ENCODE assay signal across 28 mouse cellular contexts in genomic region chr16:34931306-34931705, GRCm38 (mm10).
DNase-seq lines count a peak whose midpoint lies in the region; ATAC-seq and TF ChIP-seq lines count a peak whose summit lies in the region.
"Had no signal": no experiment of that assay in that cellular context is flagged by ENCODE, and none has a peak within 500 bp of the region (broad histone marks: within the 10 kb centered on the region; RNA-seq: fewer than 3 reads in every experiment).

No protein-coding gene starts in this region.

- H3K4me3 ChIP-seq in heart, postnatal 0 days (ENCODE audit: low read depth, low read length), result no peak overlapping the region
- no peak overlapping the region for H3K4me3 ChIP-seq in bone marrow macrophage, adult 2 months (ENCODE audit: insufficient read depth, low read length)
- no peak overlapping the region for H3K4me3 ChIP-seq in limb, embryonic 10.5 days
- no peak overlapping the region for H3K4me3 ChIP-seq in forebrain, embryonic 12.5 days (replicated peaks)
- H3K4me3 ChIP-seq: embryonic facial prominence, embryonic 13.5 days; erythroblast, embryonic 14.5 days; heart, embryonic 13.5 days; hindbrain, embryonic 13.5 days; liver, embryonic 15.5 days; lung, embryonic 15.5 days; midbrain, embryonic 13.5 days had no signal

- H3K9ac ChIP-seq in heart, postnatal 0 days (replicated peaks; ENCODE audit: low read depth, low read length), result no peak overlapping the region
- H3K9ac ChIP-seq in forebrain, embryonic 12.5 days, result no peak overlapping the region
- H3K9ac ChIP-seq: embryonic facial prominence, embryonic 13.5 days; forebrain, postnatal 0 days; hindbrain, embryonic 13.5 days; liver, embryonic 15.5 days; lung, embryonic 15.5 days; midbrain, embryonic 13.5 days had no signal

- peak; percentile 63 for DNase-seq in heart, postnatal 0 days (ENCODE audit: low spot score)
- no peak for DNase-seq in heart, postnatal 4 days
- DNase-seq in 416B (ENCODE audit: low read depth), result peak; percentile 28
- DNase-seq in limb, embryonic 10.5 days (ENCODE audit: low spot score), result no peak
- DNase-seq in layer of hippocampus, postnatal 25 days (ENCODE audit: extremely low spot score in 1 of 2, low spot score in 1 of 2), result no peak
- DNase-seq: adrenal gland, adult 8-10 months; cerebellum, adult 11 months; cerebellum, adult 9-11 months; embryo, embryonic 11 days; forebrain, postnatal 0 days; gastrocnemius, postnatal 10 days; heart, postnatal 36 days; kidney, adult 8-10 months; kidney, postnatal 10 days; lung, postnatal 36 days; right cerebral cortex, postnatal 25 days; thymus, adult 2 months; thymus, postnatal 36 days had no signal

- no peak for TF ChIP-seq CTCF in heart, postnatal 0 days (IDR thresholded peaks at IDR 0.05; ENCODE audit: low read depth)
- no peak for TF ChIP-seq CTCF in bone marrow macrophage, adult 2 months (IDR thresholded peaks at IDR 0.05; ENCODE audit: low read depth, low read length)

- no peaks in the 10 kb centered on the region for H3K36me3 ChIP-seq in heart, postnatal 0 days (replicated peaks; ENCODE audit: control insufficient read depth, insufficient read depth, low read length)
- no peaks in the 10 kb centered on the region for H3K36me3 ChIP-seq in limb, embryonic 10.5 days
- no peaks in the 10 kb centered on the region for H3K36me3 ChIP-seq in forebrain, embryonic 12.5 days (replicated peaks)
- H3K36me3 ChIP-seq: embryonic facial prominence, embryonic 13.5 days; heart, embryonic 13.5 days; hindbrain, embryonic 13.5 days; liver, embryonic 15.5 days; midbrain, embryonic 13.5 days had no signal

- peaks cover 37% of the 10 kb centered on the region for H3K4me1 ChIP-seq in heart, postnatal 0 days (ENCODE audit: control insufficient read depth, insufficient read depth)
- H3K4me1 ChIP-seq in bone marrow macrophage, adult 2 months (ENCODE audit: control insufficient read depth, insufficient read depth, low read length), result peaks cover 20% of the 10 kb centered on the region
- peaks cover 65% of the 10 kb centered on the region for H3K4me1 ChIP-seq in limb, embryonic 10.5 days
- peaks cover 17% of the 10 kb centered on the region for H3K4me1 ChIP-seq in forebrain, embryonic 12.5 days

- H3K9me3 ChIP-seq in heart, postnatal 0 days (replicated peaks; ENCODE audit: control insufficient read depth, low read length), result no peaks in the 10 kb centered on the region
- no peaks in the 10 kb centered on the region for H3K9me3 ChIP-seq in limb, embryonic 10.5 days (replicated peaks)
- no peaks in the 10 kb centered on the region for H3K9me3 ChIP-seq in forebrain, embryonic 12.5 days
- H3K9me3 ChIP-seq: embryonic facial prominence, embryonic 13.5 days; hindbrain, embryonic 13.5 days; liver, embryonic 15.5 days; lung, embryonic 15.5 days; midbrain, embryonic 13.5 days had no signal

- ATAC-seq in heart, postnatal 0 days (ENCODE audit: insufficient read depth, low read depth), result no peak
- ATAC-seq in forebrain, embryonic 12.5 days (ENCODE audit: low FRiP score), result no peak
- ATAC-seq: activated CD4-positive, CD25-positive, alpha-beta regulatory T cell, adult 4 months; forebrain, postnatal 0 days; midbrain, embryonic 13.5 days had no signal

- TF ChIP-seq EP300 in heart, postnatal 0 days (IDR thresholded peaks at IDR 0.05; ENCODE audit: low read depth), result no peak

- 41% methylated on average over 2 of the region's 2 CpGs for WGBS in heart, postnatal 0 days
- WGBS in limb, embryonic 10.5 days, result 69% methylated on average over 2 of the region's 2 CpGs
- WGBS in forebrain, embryonic 12.5 days, result 87% methylated on average over 2 of the region's 2 CpGs

- no peak overlapping the region for H3K27ac ChIP-seq in heart, postnatal 0 days (ENCODE audit: low read depth)
- peak overlapping the region; percentile 35 for H3K27ac ChIP-seq in bone marrow macrophage, adult 2 months (ENCODE audit: insufficient read depth, low read depth, low read length)
- 0 out of 2 replicates have a peak overlapping the region, but pooled peaks have one; percentile 75 for H3K27ac ChIP-seq in limb, embryonic 10.5 days
- H3K27ac ChIP-seq in forebrain, embryonic 12.5 days, result no peak overlapping the region
- H3K27ac ChIP-seq: heart, embryonic 13.5 days; hindbrain, embryonic 13.5 days; liver, embryonic 15.5 days; midbrain, embryonic 13.5 days had no signal

- H3K27me3 ChIP-seq in heart, postnatal 0 days (ENCODE audit: control insufficient read depth, insufficient read depth, low read length), result peaks cover 23% of the 10 kb centered on the region; the same call in 1 of the 2 replicates
- no peaks in the 10 kb centered on the region for H3K27me3 ChIP-seq in limb, embryonic 10.5 days (ENCODE audit: low read depth, poor library complexity, severe bottlenecking)
- no peaks in the 10 kb centered on the region for H3K27me3 ChIP-seq in forebrain, embryonic 12.5 days
- H3K27me3 ChIP-seq: embryonic facial prominence, embryonic 13.5 days; hindbrain, embryonic 13.5 days; liver, embryonic 15.5 days; lung, embryonic 15.5 days; midbrain, embryonic 13.5 days had no signal

- TF ChIP-seq POLR2A in bone marrow macrophage, adult 2 months (IDR thresholded peaks at IDR 0.05; ENCODE audit: borderline replicate concordance, low read depth, low read length), result no peak

- no peak overlapping the region for H3K4me2 ChIP-seq in heart, postnatal 0 days (ENCODE audit: low read depth, low read length)
- no peak overlapping the region for H3K4me2 ChIP-seq in forebrain, embryonic 12.5 days
- H3K4me2 ChIP-seq: embryonic facial prominence, embryonic 13.5 days; heart, embryonic 13.5 days; hindbrain, embryonic 13.5 days; liver, embryonic 15.5 days; lung, embryonic 15.5 days; midbrain, embryonic 13.5 days had no signal

Comparison
In these comparisons a context has a peak if more than half of its experiments do, and no peak if none do; other contexts are left out.
1. DNase-seq: peak in heart, postnatal 0 days (single experiment) and 416B (single experiment); none in heart, postnatal 4 days (single experiment), limb, embryonic 10.5 days (single experiment) and layer of hippocampus, postnatal 25 days (0 of 2).
2. H3K27ac ChIP-seq: peak in bone marrow macrophage, adult 2 months (single experiment) and limb, embryonic 10.5 days (single experiment); none in heart, postnatal 0 days (single experiment) and forebrain, embryonic 12.5 days (single experiment).